28 mouse cellular contexts compared by ENCODE assay signal in the genomic region with DNA sequence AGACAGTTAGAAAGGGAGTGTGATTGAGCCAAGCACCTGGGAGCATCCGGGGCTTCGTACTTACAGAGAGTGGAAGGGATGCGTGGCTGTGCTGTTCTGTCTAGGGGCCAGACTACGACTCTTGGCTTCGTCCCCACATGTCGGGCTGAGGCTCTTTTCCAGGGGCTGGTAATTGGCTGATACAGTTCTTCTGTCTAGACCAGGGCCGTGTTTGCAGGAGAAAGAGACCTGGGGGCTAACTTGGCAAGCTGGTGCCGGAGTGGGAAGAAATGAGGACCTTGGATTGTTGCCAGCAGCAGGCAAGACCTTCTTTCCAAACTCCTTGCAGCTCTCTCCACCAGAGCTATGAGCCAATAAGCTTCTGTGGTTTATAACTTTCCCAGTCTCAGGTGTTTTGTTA. TPM values are rescaled to one million over a fixed set of nuclear protein-coding genes. Genes with fewer than 3 reads are reported as not detected.
DNase-seq lines count a peak whose midpoint lies in the region; ATAC-seq and TF ChIP-seq lines count a peak whose summit lies in the region.
"Had no signal": no experiment of that assay in that cellular context is flagged by ENCODE, and none has a peak within 500 bp of the region (broad histone marks: within the 10 kb centered on the region; RNA-seq: fewer than 3 reads in every experiment).

No protein-coding gene starts in this region.

- H3K4me2 ChIP-seq in forebrain, postnatal 0 days (ENCODE audit: low read depth): no peak overlapping the region
- H3K4me2 ChIP-seq in forebrain, embryonic 13.5 days: no peak overlapping the region
- no peak overlapping the region for H3K4me2 ChIP-seq in hindbrain, postnatal 0 days (ENCODE audit: low read depth, low read length)
- H3K4me2 ChIP-seq in hindbrain, embryonic 12.5 days (replicated peaks): no peak overlapping the region
- H3K4me2 ChIP-seq in lung, embryonic 16.5 days (ENCODE audit: low read depth, low read length): no peak overlapping the region
- H3K4me2 ChIP-seq: embryonic facial prominence, embryonic 12.5 days; heart, embryonic 15.5 days; limb, embryonic 13.5 days; liver, embryonic 12.5 days; neural tube, embryonic 13.5 days had no signal

- WGBS in forebrain, postnatal 0 days: 26% methylated on average over 8 of the region's 8 CpGs
- 54% methylated on average over 8 of the region's 8 CpGs for WGBS in forebrain, embryonic 13.5 days
- 41% methylated on average over 8 of the region's 8 CpGs for WGBS in hindbrain, postnatal 0 days
- 79% methylated on average over 8 of the region's 8 CpGs for WGBS in hindbrain, embryonic 12.5 days
- WGBS in lung, embryonic 16.5 days: 45% methylated on average over 8 of the region's 8 CpGs

- H3K36me3 ChIP-seq in forebrain, postnatal 0 days (ENCODE audit: insufficient read depth): no peaks in the 10 kb centered on the region
- no peaks in the 10 kb centered on the region for H3K36me3 ChIP-seq in forebrain, embryonic 13.5 days (ENCODE audit: poor library complexity, severe bottlenecking)
- no peaks in the 10 kb centered on the region for H3K36me3 ChIP-seq in hindbrain, postnatal 0 days (ENCODE audit: insufficient read depth, low read length)
- H3K36me3 ChIP-seq in hindbrain, embryonic 12.5 days: no peaks in the 10 kb centered on the region
- no peaks in the 10 kb centered on the region for H3K36me3 ChIP-seq in lung, embryonic 16.5 days (ENCODE audit: control insufficient read depth, insufficient read depth, low read length)
- H3K36me3 ChIP-seq: embryonic facial prominence, embryonic 12.5 days; heart, embryonic 15.5 days; limb, embryonic 13.5 days; liver, embryonic 12.5 days; neural tube, embryonic 13.5 days had no signal

- H3K4me3 ChIP-seq in forebrain, postnatal 0 days (ENCODE audit: low read depth, low read length): no peak overlapping the region
- no peak overlapping the region for H3K4me3 ChIP-seq in forebrain, embryonic 13.5 days
- no peak overlapping the region for H3K4me3 ChIP-seq in hindbrain, postnatal 0 days (ENCODE audit: low read length)
- no peak overlapping the region for H3K4me3 ChIP-seq in hindbrain, embryonic 12.5 days
- H3K4me3 ChIP-seq in lung, embryonic 16.5 days (ENCODE audit: low read length): no peak overlapping the region
- H3K4me3 ChIP-seq: embryonic facial prominence, embryonic 12.5 days; heart, embryonic 15.5 days; limb, embryonic 13.5 days; liver, embryonic 12.5 days; neural tube, embryonic 13.5 days had no signal

- no peak for ATAC-seq in forebrain, postnatal 0 days
- no peak for ATAC-seq in forebrain, embryonic 13.5 days
- ATAC-seq in hindbrain, postnatal 0 days: no peak
- no peak for ATAC-seq in hindbrain, embryonic 12.5 days (ENCODE audit: low FRiP score)
- 0 out of 2 replicates have a peak, but pooled peaks have one; percentile 41 for ATAC-seq in lung, embryonic 16.5 days (ENCODE audit: low read depth)
- ATAC-seq: activated CD4-positive, CD25-positive, alpha-beta regulatory T cell, adult 4 months; inflammation-experienced regulatory T-cells, adult 6 months; liver, embryonic 12.5 days; liver, postnatal 0 days had no signal

- H3K4me1 ChIP-seq in forebrain, postnatal 0 days (ENCODE audit: insufficient read depth): no peaks in the 10 kb centered on the region
- H3K4me1 ChIP-seq in forebrain, embryonic 13.5 days: peaks cover 6% of the 10 kb centered on the region
- H3K4me1 ChIP-seq in hindbrain, postnatal 0 days (ENCODE audit: insufficient read depth, low read length): no peaks in the 10 kb centered on the region
- peaks cover 1% of the 10 kb centered on the region; the same call in 1 of the 2 replicates for H3K4me1 ChIP-seq in hindbrain, embryonic 12.5 days
- no peaks in the 10 kb centered on the region for H3K4me1 ChIP-seq in lung, embryonic 16.5 days (replicated peaks; ENCODE audit: control insufficient read depth, insufficient read depth, low read length)
- H3K4me1 ChIP-seq: embryonic facial prominence, embryonic 12.5 days; heart, embryonic 15.5 days; liver, embryonic 12.5 days had no signal

- no peaks in the 10 kb centered on the region for H3K9me3 ChIP-seq in forebrain, postnatal 0 days (ENCODE audit: low read length)
- H3K9me3 ChIP-seq in forebrain, embryonic 13.5 days (replicated peaks): no peaks in the 10 kb centered on the region
- H3K9me3 ChIP-seq in hindbrain, postnatal 0 days (ENCODE audit: low read length): no peaks in the 10 kb centered on the region
- no peaks in the 10 kb centered on the region for H3K9me3 ChIP-seq in hindbrain, embryonic 12.5 days (replicated peaks)
- H3K9me3 ChIP-seq in lung, embryonic 16.5 days (ENCODE audit: control insufficient read depth, low read length): no peaks in the 10 kb centered on the region
- H3K9me3 ChIP-seq: embryonic facial prominence, embryonic 12.5 days; heart, embryonic 15.5 days; liver, embryonic 12.5 days; neural tube, embryonic 13.5 days had no signal

- H3K27ac ChIP-seq in forebrain, postnatal 0 days (ENCODE audit: low read depth, low read length): no peak overlapping the region
- H3K27ac ChIP-seq in forebrain, embryonic 13.5 days: no peak overlapping the region
- H3K27ac ChIP-seq in hindbrain, postnatal 0 days: no peak overlapping the region
- H3K27ac ChIP-seq in hindbrain, embryonic 12.5 days: no peak overlapping the region
- H3K27ac ChIP-seq in lung, embryonic 16.5 days (ENCODE audit: low read length): no peak overlapping the region
- H3K27ac ChIP-seq: embryonic facial prominence, embryonic 12.5 days; heart, embryonic 15.5 days; limb, embryonic 13.5 days; liver, embryonic 12.5 days; neural tube, embryonic 13.5 days; stomach, postnatal 0 days had no signal

- DNase-seq in cerebellum, postnatal 10 days: peak; percentile 62 to 72
- no peak for DNase-seq in cerebellum, adult 9-11 months
- DNase-seq in forebrain, postnatal 0 days: peak; percentile 39
- peak; percentile 60 for DNase-seq in hindbrain, postnatal 0 days (ENCODE audit: low spot score)
- no peak for DNase-seq in lung, postnatal 4 days
- DNase-seq: adrenal gland, adult 2 months; adrenal gland, postnatal 36 days; cerebellum, adult 2 months; cerebellum, postnatal 36 days; gastrocnemius, postnatal 14 days; kidney, adult 11 months; kidney, postnatal 14 days; layer of hippocampus, adult 9-11 months; liver, postnatal 0 days; right cerebral cortex, postnatal 4 days; thymus, adult 18-20 months; thymus, postnatal 25 days had no signal

- TF ChIP-seq CTCF in forebrain, postnatal 0 days (IDR thresholded peaks at IDR 0.05; ENCODE audit: low read depth): no peak
- no peak for TF ChIP-seq CTCF in hindbrain, postnatal 0 days (IDR thresholded peaks at IDR 0.05; ENCODE audit: low read depth)

- H3K27me3 ChIP-seq in forebrain, postnatal 0 days (ENCODE audit: insufficient read depth, low read length): no peaks in the 10 kb centered on the region
- H3K27me3 ChIP-seq in forebrain, embryonic 13.5 days: no peaks in the 10 kb centered on the region
- H3K27me3 ChIP-seq in hindbrain, postnatal 0 days (ENCODE audit: insufficient read depth, low read length): no peaks in the 10 kb centered on the region
- no peaks in the 10 kb centered on the region for H3K27me3 ChIP-seq in hindbrain, embryonic 12.5 days
- no peaks in the 10 kb centered on the region for H3K27me3 ChIP-seq in lung, embryonic 16.5 days (ENCODE audit: control insufficient read depth, insufficient read depth, low read depth, low read length)
- H3K27me3 ChIP-seq: embryonic facial prominence, embryonic 12.5 days; heart, embryonic 15.5 days; limb, embryonic 13.5 days; neural tube, embryonic 13.5 days had no signal

- no peak overlapping the region for H3K9ac ChIP-seq in forebrain, postnatal 0 days
- no peak overlapping the region for H3K9ac ChIP-seq in forebrain, embryonic 13.5 days
- no peak overlapping the region for H3K9ac ChIP-seq in hindbrain, postnatal 0 days (replicated peaks; ENCODE audit: low read length)
- H3K9ac ChIP-seq in hindbrain, embryonic 12.5 days: no peak overlapping the region
- no peak overlapping the region for H3K9ac ChIP-seq in lung, embryonic 16.5 days (ENCODE audit: low read length)
- H3K9ac ChIP-seq: embryonic facial prominence, embryonic 12.5 days; heart, embryonic 15.5 days; limb, embryonic 13.5 days; liver, embryonic 12.5 days; liver, postnatal 0 days; neural tube, embryonic 13.5 days had no signal

RNA-seq across cellular contexts. Expression of a gene that starts 25.9 kb away (rescaled TPM):
- total RNA-seq in forebrain, postnatal 0 days (2014; rRNA removed): 24.1 and 35.9 TPM in 2 replicates
- 49.6 and 52.4 TPM in 2 replicates for polyA plus RNA-seq in forebrain, postnatal 0 days (2015; fragmentation: Nextera tagmentation; extraction: Ambion mirVana)
- 75.2 TPM in 2 replicates for polyA plus RNA-seq in forebrain, embryonic 13.5 days (2015; fragmentation: Nextera tagmentation; extraction: Ambion mirVana)
- total RNA-seq in hindbrain, postnatal 0 days (2014; rRNA removed): 12.6 and 15.5 TPM in 2 replicates
- 57.8 and 65.5 TPM in 2 replicates for polyA plus RNA-seq in hindbrain, postnatal 0 days (2015; fragmentation: Nextera tagmentation; extraction: Ambion mirVana)
- 92.0 and 99.1 TPM in 2 replicates for polyA plus RNA-seq in hindbrain, embryonic 12.5 days (2016; fragmentation: Nextera tagmentation; extraction: Ambion mirVana)
- 56.0 and 70.7 TPM in 2 replicates for polyA plus RNA-seq in lung, embryonic 16.5 days (2015; fragmentation: Nextera tagmentation; extraction: Ambion mirVana)

Comparison
In these comparisons a context has a peak if more than half of its experiments do, and no peak if none do; other contexts are left out.
1. DNase-seq: peak in cerebellum, postnatal 10 days (2 of 2), forebrain, postnatal 0 days (single experiment) and hindbrain, postnatal 0 days (single experiment); none in cerebellum, adult 9-11 months (single experiment) and lung, postnatal 4 days (0 of 2).